Mouse (Mus musculus) thymus, postnatal 10 days (tissue): ENCODE results near the gene Lce6a.

Experiments
- DNase-seq, 2 experiments: peaks; one replicate each; pipeline ENCODE4 v3.0.0; 2021; ENCODE audit warnings: low spot score in 2 of 2

The Lce6a gene

DNA sequence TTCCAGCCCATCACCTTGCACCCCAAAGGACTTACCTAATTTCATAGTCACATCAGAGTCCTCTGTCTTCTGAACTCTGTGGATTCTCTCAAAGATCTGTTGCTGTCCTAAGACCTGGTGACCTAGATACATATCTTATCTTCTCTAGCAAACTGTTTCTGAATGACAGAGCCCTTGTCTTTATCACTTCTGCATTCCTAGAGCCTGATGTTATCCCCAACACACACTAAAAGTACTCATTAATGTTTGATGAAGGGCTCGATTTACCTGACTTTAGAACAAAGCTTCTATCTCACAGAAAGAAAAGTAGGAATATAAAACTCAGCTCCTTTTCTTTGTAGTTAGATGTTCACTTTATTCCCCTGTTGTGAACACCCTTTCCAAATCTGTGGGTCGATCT is at the start of gene Lce6a:
Gene Lce6a, minus strand, starts transcription at position 101 of the 400 bp plus-strand sequence.
- no peak for DNase-seq

DNA sequence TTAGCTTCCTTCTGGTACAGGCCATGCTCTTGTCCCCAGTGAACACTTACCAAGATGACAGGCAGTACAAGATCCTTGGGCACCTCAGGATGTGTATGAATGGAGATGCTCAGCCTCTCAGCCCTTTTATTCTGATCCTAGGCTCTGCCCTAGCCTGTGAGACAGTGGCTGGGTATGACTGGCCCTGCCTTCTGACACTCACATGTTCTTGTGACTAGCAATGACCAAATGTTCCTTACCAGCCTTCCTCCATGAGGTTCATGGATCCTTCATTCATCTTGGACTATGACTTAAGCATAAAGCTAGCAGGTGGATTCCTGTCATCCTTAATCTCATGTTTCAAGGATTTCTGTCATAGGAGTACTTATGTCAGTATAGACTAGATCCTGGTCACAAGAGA is 48.8 kb upstream of the Lce6a start, which contains the start of gene Lce1a2:
Gene Lce1a2, minus strand, starts transcription at position 101 of the 400 bp plus-strand sequence.
- DNase-seq: no peak

DNA sequence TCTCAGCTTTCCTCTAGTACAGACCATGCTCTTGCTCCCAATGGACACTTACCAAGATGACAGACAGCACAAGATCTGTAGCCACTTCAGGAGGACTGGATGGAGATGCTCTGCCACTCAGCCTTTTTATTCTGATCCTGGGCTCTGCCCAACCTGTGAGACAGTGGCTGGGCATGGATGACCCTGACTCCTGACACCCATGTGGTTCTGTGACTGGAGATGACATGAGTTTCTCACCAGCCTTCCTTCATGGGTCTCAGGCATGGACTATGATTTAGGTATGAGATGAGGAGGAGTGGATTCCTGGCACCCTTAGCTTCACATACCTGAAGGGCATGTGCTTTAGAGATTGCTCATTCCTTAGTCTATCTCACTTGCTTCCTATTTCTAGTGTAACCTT is 35.4 kb upstream of the Lce6a start, which contains the start of gene Lce1b:
Gene Lce1b, minus strand, starts transcription at position 101 of the 400 bp plus-strand sequence.
- no peak for DNase-seq

DNA sequence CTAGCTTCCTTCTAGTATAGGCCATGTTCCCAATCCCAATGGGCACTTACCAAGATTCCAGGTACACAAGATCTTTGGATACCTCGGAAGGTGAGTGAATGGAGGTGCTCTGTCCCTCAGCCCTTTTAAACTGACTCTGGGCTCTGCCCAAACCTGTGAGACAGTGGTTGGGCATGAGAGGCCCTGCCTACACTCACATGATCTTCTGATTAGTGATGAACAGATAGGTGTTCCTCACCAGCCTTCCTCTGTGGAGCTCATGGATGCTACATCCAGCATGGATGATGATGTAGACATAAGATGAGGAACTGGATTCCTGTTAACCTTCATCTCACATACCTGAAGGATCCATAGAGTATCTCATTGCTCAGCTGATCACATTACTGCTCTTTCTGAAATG is 26.7 kb upstream of the Lce6a start, which contains the start of gene Lce1a1:
Gene Lce1a1, minus strand, starts transcription at position 101 of the 400 bp plus-strand sequence.
- no peak for DNase-seq

DNA sequence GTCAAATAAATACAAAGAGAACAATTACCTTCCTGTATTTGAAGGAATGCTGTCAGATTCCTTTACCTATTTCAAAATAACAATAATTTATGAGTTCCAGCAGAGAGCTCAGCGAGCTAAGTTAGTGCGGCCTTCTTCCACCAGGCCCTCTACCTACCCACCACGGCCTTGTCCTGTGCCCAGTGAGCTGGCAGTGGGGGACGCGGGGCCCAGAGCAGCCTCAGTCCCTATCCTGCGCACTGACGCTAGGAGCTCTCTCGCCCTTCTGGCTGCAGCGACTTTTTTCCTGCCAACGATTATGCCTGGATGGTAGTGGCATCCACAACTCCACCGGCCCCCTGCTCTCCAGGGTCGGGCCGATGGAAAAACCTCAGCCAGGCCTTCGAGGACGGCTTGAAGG is 18.4 kb upstream of the Lce6a start:
- no peak for DNase-seq

DNA sequence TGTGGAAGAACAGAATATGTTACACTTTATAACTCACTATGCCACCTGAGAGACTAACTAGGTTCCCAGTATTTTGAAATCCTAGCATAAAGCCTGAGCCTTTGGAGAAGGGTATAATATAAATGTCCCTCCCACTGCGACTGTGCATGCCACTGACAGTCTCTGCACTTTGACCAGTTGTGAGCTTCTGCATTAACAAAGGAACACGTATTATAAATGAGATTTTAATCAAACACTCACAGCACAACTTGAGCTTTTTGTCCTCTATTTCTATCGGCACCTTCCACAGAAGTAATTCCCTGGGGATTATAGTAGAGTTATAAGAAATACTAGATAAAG is 17.2 kb upstream of the Lce6a start:
- no peak for DNase-seq

DNA sequence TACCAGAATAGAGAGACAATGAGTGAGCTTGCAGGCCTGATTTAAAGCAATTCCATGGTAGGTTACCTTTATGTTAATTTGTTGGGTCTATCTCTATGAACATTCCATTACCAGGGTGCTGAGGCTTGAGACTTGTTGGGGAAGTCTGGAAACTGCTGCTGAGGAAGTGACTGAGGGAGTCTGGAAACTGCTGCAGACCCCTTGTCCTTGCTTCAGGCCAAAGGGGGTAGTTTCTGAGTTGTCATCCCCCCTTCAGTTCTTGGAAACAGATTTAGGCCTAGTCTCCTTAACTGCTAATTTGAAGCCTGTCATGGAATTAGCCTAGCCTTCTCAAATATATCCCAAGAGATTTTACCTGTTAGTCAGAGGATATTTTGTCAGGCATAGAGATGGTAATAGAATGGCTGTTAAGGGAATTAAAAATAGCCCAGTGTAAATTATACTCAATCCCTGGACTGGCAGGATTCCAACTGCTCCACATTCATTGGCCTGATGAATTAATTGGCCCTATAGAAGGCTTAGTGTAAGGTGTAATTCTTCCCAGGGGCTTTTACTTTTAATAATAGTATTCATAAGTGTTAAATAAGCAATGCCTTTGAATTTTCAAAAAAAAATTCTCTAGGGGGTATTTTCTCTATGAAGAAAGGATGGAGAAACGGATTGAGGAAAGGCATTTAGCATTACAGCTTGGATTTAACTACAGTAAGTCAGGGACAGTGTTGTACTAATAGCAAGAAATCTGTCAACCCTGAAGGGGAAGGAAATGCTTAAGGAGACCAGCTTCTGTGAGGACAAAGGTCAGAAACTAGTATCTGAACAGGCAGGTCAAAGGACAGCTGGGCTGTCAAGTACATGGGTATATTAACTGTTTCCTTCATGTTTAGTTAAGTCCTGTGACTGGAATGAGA is 16.5 kb upstream of the Lce6a start:
- no peak for DNase-seq

DNA sequence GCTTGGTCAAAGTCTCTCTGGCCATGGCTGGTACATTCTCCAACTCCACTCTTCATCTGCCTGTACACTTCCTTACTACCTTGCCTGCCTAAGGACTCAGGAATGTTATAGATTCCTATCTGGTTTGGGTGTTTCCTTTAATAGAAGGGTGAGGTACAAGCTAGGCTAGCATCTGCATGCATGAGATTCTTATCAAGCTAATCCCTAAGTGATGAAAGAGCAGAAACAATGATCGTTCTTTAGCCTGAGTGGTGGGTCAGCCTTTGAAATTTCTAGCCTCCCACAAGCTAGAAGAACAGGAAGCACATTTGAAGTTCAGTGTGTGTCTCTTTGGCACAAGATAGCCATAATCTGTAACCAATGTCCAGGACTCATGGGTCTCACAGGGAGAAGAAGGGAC is 11.7 kb downstream of the Lce6a start:
- DNase-seq: no peak

DNA sequence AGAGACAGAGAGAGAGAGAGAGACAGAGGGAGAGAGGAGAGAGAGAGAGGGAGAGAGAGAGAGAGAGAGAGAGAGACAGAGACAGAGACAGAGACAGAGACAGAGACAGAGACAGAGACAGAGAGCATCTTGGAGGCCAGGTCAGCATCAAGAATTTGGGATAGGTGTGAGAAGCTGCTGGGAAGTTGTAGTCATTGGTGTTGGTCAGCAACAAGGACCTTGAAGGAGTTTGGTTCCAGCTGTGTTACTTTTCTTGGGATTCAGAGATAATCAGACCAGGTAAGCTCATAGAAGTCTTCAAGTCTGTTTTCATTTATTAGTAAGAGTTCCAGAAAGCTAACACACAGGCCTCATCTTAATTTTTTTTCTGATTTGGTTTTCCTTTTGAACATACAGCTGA is 14.1 kb downstream of the Lce6a start, which contains the start of gene 2210017I01Rik:
Gene 2210017I01Rik, minus strand, starts transcription at position 101 of the 400 bp plus-strand sequence.
- no peak for DNase-seq

DNA sequence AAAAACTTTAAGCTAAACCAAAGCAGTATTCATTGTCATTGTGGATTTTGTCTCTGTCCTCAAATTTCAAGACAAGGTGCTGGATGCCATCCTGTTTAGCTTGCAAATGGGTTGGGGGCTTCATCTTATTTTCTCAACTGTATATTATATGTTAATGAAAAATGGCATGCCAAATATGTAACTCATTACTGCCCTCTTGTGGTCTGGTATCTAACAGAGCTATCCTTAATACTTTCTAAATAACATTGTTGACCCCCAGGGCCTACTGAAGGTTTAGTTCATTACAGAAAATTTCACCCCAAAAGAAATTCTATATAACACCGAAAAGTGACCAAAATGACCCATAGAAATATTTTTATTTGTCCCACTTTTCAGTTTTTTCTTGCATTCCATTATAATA is 19.3 kb downstream of the Lce6a start:
- no peak for DNase-seq

DNA sequence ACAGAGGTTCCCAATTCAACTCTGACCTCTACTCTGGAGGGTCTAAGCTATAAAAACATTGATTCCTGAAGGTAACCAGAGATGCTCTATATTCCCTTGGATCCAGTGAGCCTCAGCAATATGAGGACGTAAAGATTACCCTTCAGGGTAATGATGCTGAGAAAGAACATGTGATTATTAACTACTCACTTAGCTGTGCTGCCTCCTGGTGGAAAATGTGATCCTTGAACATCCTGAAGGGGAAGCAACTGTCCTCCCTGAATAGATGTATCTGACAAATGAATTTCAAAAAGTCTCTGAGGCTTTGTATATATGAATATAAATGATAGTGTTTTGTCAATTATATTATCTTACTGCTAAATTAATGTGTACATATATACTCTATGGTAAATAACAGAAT is 21.0 kb downstream of the Lce6a start:
- DNase-seq: no peak

DNA sequence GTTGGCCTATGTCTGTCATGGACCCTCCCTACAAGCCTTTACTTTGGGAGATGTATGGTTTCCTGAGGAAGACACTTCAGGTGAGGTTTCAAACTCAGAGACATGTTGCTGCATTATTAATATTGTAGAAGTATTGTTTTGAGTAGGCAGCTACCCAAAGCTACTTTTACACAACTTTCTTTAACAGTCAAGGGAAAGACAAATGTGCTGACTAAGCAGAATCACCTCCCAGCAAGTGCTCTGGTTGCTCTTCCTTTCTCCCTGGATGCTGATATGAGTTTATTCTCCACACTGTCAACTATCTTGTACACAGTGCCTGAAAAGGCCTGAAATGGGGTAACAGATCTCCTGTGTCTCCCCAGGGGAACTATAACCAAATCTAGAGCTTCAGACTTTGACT is 21.5 kb downstream of the Lce6a start:
- no peak for DNase-seq

DNA sequence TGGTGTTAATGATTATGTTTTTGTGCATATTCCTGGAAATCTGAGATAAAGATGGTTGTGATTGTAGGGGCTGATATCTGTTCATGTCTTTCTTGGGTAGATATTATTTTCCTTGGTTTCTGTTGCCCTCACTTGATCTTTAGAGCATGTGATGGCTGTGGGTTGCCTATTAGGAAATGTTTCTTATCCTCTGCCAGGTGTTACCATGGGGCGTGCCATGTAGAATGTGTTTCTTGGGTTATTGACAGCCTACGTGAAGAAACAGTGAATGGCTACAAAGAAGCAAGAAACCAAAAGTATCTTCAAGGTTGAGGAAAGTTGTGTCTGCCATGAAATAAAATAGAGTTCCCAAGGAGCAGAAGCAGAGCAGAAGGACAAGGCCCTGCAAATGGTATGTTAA is 23.0 kb downstream of the Lce6a start:
- DNase-seq: no peak

DNA sequence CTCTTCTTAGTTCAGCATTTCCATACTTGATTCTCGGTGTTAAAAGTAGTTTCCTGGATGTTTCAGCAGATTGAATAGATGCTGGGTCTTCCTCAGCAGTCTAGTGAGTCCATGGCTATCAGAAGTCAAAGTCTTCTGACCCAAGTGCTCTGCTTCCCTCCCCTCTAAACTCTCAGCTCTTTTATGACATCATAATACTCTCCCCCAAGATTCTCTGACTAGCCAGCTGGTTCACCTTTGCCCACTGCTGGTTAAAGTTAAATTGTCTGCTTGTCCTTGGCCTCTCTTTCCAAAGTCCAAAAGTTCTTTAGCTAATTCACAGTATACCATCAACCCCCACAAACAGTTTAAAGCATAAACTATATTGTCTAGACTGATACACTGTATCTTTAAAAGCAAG is 32.6 kb downstream of the Lce6a start, which contains the start of gene Smcp:
Gene Smcp, minus strand, starts transcription at position 140 of the 400 bp plus-strand sequence.
- no peak for DNase-seq

DNA sequence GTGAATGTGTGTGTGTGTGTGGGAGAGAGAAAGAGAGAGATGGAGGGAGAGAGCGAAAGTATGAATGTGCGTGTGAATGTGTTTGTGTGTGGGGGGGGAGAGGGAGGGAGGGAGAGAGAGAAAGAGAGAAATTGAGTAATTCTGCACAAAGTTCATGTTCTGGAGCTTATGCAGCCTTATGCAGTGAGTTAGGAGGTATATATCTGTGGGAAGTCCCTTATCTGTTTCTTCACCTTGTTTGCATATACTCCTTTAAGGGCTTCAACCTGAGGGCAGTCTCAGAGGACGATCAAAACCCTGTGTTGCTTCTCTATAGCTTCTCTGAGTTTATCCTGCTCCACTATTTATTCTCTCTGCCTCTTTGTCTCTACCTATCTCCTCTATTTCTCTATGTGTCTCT is 34.3 kb downstream of the Lce6a start:
- no peak for DNase-seq

DNA sequence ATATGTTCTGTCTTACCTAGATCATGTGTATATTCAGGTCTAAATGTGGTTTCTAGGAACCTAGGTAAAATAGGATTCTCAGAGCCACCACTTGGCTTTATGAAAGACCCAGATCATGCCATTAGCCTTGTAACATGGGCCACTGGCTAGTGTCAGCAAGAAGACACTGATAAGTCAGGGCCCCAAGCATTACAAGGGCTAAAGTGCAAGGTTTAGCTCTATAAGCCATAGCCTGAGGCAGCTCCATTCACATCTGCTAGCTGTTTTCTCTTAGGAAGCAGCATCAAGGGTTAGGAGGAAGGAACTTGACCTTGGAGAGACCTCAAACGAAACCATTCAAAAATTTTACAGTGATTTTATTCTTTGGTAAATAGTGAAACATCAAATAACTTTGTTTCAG is 36.4 kb downstream of the Lce6a start:
- DNase-seq: no peak

DNA sequence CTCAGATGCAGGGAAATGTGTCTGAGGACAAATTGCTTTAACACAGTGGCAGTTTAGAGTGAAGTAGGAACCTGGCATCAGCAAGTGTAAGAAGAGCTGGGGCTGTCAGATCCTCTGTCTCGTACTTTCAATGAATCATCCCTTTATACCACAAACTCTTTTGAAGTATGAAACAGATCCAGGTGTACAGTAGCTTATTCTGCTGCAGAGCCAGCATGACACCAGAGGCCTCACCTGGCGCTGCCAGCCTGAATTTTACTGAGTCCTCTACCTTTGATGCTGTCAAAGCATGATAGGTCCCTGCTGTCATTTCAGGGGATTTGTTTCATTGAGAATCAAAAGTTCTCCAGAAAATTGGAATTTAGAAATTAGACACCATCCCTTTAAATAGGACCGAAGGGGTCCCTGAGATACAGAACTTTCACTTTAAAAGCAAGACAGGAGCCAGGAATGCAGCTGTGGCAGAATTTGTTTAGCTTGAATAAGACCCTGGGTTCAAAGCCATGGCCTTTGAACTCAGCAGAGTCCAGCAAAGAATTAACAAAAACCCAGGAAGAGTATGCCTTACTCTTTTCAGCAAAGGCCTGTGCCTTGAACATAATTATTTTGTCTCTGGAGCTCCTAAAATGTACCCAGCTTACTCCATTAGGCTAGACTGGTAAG is 38.2 kb downstream of the Lce6a start:
- no peak for DNase-seq

DNA sequence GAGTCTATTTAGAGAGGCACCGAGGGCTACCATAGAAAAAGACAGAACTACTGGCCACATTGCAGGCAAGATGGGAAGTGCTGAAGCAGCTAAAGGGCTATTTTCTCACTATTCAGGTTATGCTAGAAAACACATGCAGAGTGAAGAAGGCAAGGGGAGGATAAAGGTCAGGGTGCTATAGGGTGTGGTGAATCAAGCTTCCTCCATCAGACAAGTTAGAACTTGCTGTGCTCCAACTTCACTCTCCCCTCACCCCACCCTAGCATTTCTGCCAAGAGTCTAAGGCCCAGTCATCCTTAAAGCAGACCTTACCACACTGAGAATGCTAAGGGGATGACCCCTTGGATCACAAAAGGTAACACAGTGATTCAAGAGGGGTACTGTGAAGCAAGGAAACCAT is 42.0 kb downstream of the Lce6a start:
- no peak for DNase-seq

DNA sequence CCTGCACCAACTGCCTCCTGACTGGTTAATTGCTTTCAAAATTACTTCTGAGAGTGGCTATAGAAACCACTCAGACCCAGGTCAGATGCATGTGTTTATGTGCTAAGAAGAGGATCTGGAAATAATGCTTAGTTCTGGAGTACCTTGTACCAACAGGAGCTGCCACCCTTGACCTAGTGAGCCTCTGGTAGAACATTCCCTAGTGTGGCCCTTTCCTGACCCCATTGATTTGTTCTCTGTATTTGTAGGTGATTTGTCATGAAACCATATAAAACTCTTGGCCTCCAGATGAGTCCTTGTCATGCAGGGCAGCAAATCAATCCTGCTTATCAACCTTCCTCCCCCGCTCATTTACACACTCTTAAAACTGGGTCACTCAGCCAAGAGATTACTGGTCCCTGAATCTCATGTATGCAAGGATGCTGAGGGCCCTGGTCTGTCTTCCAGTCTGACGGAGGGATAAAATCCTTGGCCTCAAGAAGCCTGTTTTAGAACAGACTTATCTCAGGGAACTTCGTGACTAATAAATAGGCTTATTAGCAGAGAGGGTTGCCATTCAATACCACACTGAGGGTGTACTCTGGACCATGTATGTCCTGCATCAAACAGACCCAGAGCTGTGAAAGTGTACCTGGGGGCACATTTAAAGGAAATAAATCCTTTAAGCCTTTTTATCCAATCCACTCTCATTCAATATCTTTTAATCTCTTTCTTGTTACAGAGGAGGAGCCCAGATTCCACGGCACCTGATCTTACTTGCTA is 42.6 kb downstream of the Lce6a start:
- DNase-seq: no peak

DNA sequence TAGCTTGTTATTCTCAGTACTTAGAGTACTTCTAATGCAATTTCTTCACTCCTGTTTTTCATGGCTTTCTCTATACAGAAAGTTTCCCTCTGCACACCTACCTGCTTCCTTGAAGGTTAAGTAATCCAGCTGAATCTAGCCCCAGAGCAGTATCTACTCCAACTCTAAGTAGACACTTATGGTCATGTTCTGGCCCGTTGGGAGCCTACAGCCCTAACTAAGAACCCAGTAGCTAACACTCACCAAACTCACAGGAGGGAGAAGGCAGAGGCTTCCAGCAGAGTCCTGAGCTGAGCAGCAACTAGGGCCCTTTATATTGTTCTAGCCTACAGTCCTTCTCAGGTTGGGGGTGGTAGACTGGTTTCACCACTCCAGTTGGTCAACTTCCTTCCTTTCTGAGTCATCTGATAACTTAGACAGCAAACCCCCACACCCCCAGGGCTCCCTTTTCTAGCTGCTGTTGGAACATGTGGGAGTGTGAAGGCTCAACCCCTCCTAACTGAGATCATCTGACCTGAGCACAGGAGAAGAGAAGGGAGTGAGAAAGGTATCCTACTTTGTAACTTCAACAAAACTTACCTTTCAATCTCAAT is 47.9 kb downstream of the Lce6a start, which contains the start of gene Ivl:
Gene Ivl, minus strand, starts transcription at position 287 of the 593 bp plus-strand sequence.
- no peak for DNase-seq

DNA sequence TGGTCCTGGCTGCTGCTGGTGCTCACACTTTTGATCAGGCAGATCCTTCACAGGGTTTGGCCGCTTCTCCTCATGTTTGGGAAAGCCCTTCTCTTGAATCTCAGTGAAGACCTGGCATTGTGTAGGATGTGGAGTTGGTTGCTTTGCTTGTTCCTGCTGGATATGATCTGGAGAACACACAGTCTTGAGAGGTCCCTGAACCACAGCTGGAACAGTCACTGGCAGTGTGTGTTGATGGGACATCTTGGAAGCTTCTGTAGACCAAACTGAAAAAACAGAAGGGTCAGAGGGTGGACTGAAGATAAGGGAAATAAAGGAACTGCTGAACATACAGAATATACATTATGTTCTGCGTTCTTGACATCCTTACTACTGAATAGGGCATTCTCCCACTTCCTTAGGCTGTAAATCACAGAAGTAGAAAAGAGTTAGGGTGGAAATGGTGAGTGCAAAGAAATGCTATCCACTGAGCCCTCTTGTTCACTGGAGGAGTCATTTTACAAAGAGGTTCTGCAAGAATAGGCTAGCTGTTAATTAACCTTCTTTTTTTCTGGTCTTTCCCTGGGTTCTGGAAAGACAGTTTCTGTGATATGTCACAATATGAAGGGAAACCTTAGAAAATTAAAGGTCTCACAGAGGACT is 48.8 kb downstream of the Lce6a start:
- no peak for DNase-seq
